Mouse (Mus musculus): ENCODE measurements around the gene Gm21981.

Gm21981 gene

DNA sequence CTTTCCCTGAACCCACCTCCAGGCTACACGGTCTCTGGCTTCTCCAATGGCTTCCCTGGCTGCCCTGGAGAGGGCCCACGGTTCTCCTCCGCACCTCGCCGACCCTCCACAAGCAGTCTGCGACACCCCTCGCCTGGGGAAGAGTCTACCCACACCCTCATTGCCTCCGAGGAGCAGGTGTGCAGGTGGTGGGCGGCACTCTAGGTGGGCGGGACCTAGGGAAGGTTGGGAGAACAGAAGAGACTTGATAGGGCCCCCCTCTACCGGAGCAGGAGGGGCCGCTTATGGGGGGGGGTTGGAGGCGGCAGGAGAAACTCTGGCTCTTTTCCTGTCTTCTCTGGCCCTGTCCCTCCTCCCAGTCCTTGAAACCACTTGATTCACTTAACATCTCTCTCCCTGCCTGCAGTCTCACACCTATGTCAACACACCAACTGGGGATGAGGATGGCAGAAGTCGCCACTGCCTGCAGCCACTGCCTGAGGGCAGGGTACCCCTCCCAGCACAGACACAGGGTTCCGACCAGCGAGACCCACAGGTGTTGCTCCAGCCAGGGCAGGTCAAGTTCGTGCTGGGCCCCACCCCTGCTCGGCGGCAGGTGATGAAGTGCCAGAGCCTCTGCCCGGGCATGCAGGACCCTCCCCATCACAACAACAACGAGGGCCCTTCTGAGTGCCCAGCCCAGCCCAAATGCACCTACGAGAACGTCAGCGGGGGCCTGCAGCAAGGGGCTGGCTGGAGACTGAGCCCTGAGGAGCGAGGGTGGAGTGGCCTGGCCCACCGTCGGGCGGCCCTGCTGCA is 8.5 kb upstream of the Gm21981 start:
- peak; percentile 78 for DNase-seq (ENCODE audit: low read depth, low spot score)

- DNase-seq (ENCODE audit: low read depth, low spot score) = no peak
Observed at GRCm38 (mm10) chr17:47701793-47702192, 7.5 kb upstream of the Gm21981 start.

DNA sequence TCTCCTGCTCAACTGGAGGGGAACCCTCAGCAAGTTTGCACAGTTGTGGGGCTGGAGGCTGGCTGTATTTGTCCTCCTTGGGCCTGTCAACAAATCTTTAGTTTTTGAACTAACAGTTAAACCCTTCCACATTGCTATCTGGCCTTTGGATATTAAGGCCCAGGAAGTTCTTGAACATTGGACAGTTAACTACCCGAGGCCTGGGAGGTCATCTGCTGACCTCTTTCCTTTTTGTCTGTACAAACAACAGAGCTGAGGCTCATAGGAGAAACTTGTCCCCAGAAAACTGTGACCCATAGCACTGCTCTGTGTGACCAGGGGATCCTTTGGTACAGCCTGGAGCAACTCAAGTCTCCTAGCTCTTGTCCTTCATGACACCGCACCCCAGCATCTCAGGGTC is 4.8 kb upstream of the Gm21981 start:
- no peak for DNase-seq (ENCODE audit: low read depth, low spot score)

DNA sequence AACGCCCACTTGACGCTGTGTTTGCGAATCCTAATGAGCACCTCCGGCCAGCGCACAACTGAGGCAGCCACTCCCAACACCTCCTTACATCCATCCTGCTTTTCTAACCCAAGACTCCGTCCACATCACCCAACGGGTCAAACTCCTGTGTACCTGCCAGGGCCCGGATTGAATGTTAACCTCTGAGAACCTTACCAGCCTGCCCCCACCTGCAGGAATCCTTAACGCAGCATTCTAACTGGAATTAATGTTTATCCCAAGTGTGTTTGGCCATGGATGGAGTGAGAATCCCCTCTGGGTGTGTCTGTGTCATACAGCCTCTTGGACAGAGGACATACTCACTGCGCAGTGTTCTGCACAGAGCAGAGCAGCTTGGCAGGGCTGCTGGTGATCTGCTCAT is 3.9 kb upstream of the Gm21981 start:
- DNase-seq (ENCODE audit: low read depth, low spot score) = no peak

DNA sequence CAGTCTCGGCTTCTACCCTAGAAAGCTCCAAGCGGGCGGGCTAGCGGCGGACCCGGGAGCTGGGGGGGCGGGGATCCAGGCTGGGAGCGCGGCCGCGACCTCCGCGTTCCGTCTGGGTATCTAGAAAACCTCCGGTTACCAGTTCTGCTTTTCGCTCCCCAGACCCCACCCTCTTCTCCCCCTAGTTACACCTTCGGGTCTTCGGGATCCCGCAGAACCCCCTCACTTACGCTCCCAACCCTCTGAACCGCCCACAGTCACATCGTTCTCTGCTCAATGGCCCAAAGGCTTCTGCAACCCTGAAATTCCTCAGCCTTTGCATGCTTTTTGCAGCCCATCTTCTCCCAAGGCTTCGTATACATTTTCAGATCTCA is 1.1 kb upstream of the Gm21981 start:
- DNase-seq (ENCODE audit: low read depth, low spot score) = no peak

DNA sequence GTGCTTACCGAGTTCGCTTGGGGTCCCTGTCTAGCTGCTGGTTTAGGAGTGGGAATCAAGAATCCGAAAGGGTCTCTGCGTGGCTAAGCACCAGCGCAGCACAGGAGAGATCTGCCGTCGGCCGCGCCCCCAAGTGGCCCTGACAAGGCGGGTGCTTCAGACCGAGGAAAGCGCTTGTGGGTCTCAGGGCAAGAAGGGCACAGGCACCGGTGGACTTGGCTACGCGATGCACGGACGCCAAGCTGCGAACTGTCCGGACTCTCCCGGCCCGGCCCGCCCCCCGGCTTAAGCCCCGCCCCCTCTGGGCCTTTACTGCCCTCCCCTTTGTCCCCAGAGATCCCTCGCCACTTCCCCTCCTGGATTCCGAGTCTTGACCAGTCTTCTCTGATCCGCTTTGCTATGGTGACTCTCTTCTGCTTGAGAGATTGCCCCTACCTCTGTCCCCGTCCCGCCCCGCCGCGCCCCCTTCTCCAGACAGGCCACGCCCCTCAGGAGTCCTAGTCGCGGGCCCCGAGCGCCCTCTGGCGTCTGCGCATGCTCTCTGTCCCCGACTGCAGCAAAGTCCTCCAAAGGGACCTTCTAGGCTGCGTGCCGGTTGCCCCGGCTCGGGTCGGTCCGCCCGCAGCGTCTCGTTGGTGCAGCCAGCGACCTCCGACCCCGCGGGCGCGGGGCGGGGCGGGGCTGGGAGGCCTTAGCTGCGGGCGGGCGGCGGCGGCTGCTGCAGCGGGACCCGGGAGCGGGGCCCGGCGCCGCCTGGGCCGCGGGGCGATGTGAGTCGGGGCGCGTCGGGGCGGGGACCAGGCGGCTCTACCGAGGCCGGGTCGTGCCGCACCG is 465 bp upstream of the Gm21981 start, which contains the start of gene Prickle4:
Gene Prickle4, minus strand, starts transcription at position 234 of the 834 bp plus-strand sequence.
- DNase-seq (ENCODE audit: low read depth, low spot score) = peak; percentile 97

- no peak for DNase-seq (ENCODE audit: low read depth, low spot score)
Observed at GRCm38 (mm10) chr17:47693671-47694441, 399 bp downstream of the Gm21981 start.

GRCm38 (mm10) chr17:47691650-47692049 is 2.6 kb downstream of the Gm21981 start:
- peak; percentile 58 for DNase-seq (ENCODE audit: low read depth, low spot score)

GRCm38 (mm10) chr17:47689894-47690293 is 4.4 kb downstream of the Gm21981 start:
- no peak for DNase-seq (ENCODE audit: low read depth, low spot score)

GRCm38 (mm10) chr17:47688608-47689575 is 5.4 kb downstream of the Gm21981 start, which contains the start of gene Frs3:
Gene Frs3, plus strand, starts transcription at chr17:47689030.
- no peak for DNase-seq (ENCODE audit: low read depth, low spot score)

GRCm38 (mm10) chr17:47688344-47688607 is 6.0 kb downstream of the Gm21981 start, which contains the start of gene Tomm6:
Gene Tomm6, minus strand, starts transcription at chr17:47688386.
- no peak for DNase-seq (ENCODE audit: low read depth, low spot score)

DNA sequence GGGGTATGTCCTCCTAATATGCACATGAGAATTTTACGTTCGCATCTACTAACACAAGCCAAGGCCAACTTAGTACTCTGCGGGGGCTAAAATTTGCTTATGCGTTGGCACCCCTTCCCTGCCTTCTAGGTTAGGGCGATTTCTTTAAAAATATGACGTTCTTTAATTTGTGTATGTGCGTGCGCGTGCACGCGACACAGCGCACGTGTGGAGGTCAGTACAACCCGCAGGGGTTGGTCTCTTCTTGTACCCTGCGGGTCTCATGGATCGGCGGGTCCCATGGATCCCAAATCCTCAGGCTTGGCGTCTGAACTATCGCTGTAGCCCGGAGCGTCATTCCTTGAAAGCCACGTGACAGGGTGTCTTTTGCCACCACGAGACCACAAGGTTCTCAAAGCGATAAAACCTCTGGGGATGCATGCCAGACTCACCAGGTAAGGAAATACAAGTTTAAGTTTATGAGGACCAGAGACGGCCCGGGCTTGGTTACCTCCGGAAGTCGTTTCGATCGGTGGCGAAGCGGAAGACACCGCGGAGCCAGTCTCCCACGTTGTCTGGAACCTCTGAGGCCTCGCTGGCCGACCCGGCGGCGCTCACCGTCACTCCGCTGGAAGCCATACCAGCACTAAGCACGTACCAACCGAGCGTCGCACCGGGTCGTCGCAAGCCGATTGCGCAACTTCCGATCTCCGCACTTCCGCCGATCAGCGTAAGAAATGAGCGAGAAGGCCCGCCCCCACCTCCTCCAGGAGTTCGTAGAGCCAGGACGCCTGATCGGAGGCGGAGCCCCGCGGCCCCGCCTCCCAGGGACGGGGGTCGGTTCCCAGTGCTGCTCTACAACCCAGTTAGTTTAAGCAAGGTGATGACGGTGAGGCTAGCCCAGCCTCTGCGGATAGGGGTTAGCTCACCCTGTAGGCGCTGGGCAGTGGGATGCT is 6.6 kb downstream of the Gm21981 start:
- DNase-seq (ENCODE audit: low read depth, low spot score) = peak; percentile 98

DNA sequence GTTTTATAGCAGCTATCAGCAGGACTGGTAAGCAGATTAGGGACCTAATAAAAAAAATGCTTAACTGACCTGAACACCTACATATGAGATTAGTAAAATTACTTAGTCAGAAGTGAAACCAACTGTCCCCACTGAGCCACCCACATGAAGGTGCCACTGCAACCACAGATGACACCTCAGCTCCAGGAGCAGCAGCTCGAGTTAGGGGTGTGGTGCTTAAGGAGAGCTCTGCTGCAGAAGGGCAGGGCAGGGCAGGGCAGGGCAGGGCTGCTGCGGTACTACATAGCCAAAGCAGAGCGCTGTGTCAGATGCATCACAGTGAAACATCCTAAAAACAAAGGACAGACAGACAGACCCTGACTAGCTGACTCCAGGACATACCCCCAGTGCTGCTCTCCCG is 11.4 kb downstream of the Gm21981 start:
- no peak for DNase-seq (ENCODE audit: low read depth, low spot score)

- no peak for DNase-seq (ENCODE audit: low read depth, low spot score)
Observed at GRCm38 (mm10) chr17:47678702-47679101, 15.6 kb downstream of the Gm21981 start.

- DNase-seq (ENCODE audit: low read depth, low spot score) = no peak
Observed at GRCm38 (mm10) chr17:47678238-47678637, 16.0 kb downstream of the Gm21981 start.

DNA sequence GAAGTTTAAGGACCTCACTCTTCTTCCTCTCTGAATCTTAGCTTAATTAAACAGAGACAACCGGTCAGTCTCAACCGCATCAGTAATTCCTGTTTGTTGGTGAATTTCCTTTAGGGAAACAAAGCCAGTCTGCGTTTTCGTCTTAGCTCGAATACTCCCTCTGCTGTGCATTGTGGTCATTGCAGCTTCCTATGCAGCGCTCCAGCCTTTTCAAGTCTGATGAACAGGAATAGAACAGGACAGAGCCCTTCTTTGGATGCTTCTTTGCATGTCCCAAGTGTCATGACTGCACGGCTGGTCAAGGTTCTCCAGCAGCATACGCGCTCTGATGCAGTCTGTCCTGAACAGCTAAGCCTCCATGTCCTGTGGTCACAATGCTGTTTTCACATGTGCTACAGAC is 17.7 kb downstream of the Gm21981 start:
- peak; percentile 78 for DNase-seq (ENCODE audit: low read depth, low spot score)

DNA sequence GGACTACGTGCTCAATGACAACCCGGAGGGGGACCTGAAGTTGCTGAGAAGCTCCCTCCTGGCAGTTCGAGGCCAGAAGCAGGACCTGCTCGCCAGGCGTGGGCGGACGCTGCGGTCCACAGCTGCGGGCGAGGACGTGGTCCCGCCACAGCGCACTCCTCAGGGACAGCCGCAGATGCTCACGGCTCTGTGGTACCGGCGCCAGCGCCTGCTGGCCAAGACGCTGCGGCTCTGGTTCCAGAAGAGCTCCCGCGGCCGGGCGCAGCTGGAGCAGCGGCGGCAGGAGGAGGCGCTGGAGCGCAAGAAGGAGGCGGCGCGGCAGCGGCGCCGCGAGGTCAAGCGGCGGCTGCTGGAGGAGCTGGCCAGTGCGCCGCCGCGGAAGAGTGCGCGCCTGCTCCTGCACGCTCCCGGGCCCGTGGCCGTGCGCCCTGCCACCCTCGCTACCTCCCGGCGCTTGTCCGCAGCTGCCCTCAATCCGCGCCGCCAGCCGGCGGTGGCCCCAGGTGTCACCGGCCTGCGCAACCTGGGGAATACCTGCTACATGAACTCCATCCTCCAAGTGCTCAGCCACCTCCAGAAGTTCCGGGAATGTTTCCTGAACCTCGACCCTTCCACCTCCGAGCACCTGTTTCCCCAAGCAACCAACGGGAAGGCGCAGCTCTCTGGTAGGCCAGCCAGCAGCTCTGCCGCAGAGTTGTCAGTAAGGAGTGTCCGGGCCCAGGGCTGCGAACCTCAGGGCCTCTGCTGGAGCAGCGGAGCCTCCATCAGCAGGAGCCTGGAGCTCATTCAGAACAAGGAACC is 21.7 kb downstream of the Gm21981 start:
- peak; percentile 54 for DNase-seq (ENCODE audit: low read depth, low spot score)

GRCm38 (mm10) chr17:47671988-47672310 is 22.3 kb downstream of the Gm21981 start:
- DNase-seq (ENCODE audit: low read depth, low spot score) = no peak

- DNase-seq (ENCODE audit: low read depth, low spot score) = no peak
Observed at GRCm38 (mm10) chr17:47669166-47669565, 25.1 kb downstream of the Gm21981 start.
